Mouse (Mus musculus) thymus, postnatal 0 days (tissue): ENCODE data around the gene Bst2. TPM values are rescaled to one million over a fixed set of nuclear protein-coding genes. Genes with fewer than 3 reads are reported as not detected.
"Not testable (repeated sequence)": the region's sequence is repeated elsewhere in the genome, so short reads cannot be mapped to it uniquely, and the experiment has no call there.

Source experiments
- DNase-seq: peaks from one replicate; pipeline ENCODE4 v3.0.0-alpha.2; 2015; ENCODE audit warnings: low spot score
- polyA plus RNA-seq: library from polyadenylated mRNA; unstranded; fragments of >200 nt; fragmentation: Nextera tagmentation; extraction: Ambion mirVana; gene quantifications from 2 replicates; pipeline ENCODE4 v1.2.1, GENCODE M21; 2015

Gene Bst2
- polyA plus RNA-seq, 1 experiment from 2014 or later: 158 TPM

DNA sequence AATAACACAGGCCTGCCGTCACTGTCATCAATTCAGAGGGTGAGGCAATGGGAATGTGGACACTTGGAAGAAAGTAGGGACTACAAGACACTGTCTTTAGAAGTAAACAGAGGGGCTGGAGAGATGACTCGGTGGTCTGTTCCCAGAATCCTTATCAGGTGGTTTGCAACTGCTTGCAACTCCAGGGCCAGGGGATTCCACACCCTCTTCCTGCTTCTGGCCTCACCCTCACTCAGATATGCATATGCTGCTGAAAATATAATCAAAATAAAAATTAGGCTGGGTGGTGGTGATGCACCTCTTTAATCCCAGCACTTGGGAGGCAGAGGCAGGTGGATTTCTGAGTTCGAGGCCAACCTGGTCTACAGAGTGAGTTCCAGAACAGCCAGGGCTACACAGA, 22.8 kb upstream of the Bst2 start:
- DNase-seq: no peak

DNA sequence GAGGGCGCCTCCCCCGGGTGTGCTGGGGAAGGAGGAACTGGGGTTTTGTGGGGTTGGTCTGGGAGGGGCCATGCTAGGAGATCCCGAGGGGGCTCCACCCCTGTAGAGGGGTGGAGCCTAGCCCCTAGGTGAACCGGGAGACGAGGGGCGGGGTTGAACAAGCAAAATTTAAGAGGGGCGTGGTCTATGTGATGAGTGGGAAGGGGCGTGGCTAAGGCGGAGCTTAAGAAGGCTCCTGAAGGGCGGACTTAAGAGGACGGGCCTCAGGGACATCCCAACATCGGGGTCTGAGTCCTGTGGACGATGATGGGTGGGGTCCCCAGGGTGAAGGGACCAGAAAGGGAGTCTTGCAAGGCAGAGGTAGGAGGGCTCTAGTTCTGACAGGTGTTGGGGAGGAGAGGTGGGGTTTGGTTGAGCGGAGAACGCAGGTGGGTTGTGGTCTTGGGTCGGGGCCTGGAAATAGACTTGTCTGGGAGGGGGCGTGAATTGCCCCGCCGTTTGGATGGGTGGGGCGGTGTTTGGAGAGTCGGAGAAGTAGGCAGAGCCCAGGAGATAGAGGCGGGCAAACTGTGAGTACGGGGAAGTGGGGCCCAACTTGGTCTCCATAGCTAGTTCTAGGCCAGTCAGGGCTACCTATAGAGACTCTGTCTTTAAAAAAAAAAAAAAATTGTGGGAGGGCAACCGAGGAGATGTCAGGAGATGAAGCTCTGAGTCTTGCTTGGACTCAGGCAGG, 21.9 kb upstream of the Bst2 start:
- peak; percentile 95 for DNase-seq

DNA sequence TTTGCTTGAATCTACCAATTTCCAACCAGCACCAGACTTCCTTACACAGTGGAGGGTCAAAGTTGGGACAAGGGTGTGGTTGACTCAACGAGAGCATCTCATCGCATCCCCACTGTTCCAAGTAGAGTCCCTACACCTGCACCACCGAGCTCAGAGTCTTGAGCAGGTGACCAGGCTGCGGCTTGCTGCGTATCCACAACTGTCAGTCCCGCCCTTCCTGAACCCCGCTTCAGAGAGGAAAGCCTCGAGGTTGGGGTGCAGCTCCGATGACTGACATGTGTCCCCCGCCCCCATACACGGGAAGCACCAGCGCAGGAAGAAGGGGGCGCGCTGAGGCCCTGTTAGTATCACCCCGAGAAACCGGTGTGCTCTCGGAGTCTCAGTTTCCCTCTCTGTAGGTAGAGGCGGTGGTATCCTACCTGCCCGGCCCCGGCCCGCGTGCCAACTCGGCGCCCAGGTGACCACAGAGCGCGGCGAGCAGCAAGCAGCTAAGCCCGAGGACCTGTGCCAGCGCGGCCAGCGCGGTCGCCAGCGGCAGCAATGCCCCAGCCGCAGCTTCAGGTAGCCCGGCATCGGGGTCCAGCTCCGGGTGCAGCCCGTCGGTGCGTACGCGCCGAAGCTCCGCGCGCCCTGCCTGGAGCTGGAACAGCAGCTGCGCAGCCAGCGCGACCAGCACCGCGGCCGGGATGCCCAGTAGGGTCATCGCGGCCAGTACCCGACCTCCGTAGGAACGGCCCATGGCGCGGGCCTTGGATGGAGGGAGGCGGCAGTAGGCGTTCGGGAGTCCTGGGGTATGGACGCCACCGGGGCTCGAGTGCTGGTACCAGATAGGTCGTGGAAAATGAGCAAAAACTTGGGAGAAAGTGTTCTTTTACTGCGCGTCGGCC, 21.1 kb upstream of the Bst2 start, which contains the start of gene Tmem221:
Gene Tmem221, minus strand, starts transcription at position 801 of the 887 bp plus-strand sequence.
- peak; percentile 85 for DNase-seq

DNA sequence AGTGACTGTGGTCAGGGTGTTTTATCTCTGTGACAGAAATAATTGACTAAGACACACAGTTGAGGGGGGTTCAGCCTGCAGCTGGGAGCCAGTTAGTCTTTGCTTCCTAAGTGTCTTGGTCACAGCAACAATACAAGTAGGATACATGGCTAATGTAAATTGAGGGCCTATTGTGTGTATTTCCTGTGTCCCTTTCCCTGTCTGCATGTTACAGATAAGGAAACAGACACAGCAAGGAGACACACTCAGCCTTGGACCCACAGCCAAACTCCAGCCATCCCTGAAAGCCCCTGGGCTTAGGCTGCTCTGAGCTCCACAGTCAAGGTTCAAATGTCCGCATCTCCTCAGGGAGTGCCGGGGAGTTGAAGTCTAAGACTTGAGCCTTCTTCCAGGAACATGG, 17.4 kb upstream of the Bst2 start:
- peak; percentile 1 for DNase-seq

DNA sequence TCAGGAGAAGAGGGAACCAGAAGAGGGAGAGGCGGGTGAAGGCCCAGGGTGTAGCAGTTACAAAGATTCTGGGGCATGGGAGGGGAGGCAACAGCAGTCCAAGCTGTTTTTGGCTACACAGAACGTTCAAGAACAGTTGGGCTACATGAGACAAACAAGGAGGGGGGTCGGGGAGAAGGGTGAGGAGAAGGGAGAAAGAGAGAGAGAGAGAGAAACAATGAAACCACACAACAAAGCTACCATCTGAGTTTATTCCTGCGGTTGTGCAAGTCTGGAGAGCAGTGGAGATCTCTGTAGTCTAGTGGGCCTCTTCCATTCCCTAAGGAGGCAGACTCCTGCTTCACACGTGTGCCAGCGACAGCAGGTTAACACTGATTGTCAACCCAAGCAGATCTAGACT, 16.7 kb upstream of the Bst2 start:
- DNase-seq: peak; percentile 1

DNA sequence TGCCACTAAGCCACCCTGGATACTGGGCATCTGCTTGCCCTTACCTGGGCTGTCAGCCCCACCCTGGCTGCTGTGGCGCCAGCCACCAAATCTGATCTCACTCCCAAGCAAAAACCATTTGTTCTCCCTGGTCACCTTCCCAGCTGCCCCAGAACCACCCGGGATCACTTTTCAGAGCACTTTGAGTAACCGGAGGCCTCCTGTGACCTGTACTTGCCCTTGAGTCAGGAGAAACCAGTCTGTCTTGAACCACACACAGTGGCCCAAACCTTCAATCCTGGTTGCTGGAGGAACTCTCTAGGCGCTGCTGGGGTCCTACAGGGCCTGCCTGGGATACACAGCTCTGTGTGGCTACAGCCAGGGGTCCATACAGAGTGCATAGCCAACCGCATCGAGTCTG, 15.5 kb upstream of the Bst2 start:
- DNase-seq: no peak

DNA sequence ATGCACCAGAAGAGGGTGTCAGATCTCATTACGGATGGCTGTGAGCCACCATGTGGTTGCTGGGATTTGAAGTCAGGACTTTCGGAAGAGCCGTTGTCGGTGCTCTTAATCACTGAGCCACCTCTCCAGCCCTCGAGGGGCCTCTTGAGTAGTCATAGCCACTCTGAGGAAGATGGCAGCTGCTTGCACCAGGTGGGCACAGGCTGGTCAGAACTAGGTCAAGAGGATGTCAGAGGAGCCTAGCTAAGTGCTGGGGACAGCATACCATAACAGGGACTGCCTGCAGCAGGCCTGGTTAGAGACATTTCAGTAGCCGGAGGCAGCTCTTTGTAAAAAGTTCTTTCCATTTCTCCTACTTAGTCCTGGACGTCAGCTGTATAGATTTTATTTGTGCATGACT, 13.5 kb upstream of the Bst2 start:
- peak; percentile 63 for DNase-seq

DNA sequence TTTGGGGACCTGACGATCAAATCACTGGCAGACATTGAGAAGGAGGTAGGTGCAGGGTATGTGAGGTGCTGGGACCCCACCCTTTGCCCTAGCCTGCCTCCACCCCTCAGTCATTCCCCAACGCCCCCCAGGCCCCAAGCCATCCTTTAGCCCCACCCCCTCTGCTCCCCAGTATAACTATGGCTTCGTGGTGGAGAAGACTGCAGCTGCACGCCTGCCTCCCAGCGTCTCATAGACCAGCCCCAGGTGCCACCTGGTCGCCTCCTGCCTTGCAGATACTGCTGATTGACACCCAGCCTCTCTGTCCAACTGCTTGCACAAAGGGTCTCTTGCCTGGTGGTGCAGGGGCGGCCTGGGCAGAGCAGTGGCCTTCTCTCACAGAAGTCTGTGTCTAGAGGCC, 10.3 kb upstream of the Bst2 start:
- peak; percentile 75 for DNase-seq

DNA sequence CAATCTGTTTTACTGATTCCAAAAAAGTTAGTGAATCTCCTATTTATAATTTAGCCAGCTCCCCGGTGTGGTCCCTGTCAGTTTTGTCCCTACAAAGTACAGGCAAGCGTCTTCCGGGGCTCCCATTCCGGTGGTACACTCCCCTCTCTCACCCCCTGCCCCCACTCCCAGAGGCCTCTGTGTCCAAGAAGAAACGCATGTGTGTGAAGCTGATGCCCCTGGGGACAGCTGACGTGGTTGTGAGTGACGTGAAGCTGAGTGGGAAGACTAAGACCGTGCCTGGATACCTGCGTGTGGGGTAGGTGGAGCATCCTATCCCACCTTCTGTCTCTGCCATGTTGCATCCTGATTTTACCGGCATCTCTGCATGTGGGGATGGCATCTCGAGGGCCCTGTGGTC, 7.8 kb upstream of the Bst2 start:
- no peak for DNase-seq

DNA sequence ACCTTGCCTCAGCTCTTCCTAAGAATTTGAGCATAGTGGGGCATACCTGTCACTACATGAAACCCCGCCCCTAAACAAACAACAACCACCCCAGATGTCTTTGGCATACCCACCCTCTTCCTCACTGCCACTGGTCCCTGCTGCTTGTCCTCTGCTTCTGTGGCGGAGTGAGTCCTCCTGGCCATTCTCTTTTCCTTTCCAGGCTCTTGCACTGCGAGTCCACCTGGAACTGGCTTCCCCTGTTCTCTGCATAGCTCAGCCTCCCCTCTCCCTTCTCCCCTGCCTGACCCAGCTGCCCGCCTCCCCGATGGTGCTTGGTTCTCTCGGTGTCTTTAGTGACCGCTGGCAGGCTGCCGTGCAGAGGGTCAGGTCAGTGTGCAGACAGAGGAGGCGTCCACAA, 6.5 kb upstream of the Bst2 start:
- no peak for DNase-seq

DNA sequence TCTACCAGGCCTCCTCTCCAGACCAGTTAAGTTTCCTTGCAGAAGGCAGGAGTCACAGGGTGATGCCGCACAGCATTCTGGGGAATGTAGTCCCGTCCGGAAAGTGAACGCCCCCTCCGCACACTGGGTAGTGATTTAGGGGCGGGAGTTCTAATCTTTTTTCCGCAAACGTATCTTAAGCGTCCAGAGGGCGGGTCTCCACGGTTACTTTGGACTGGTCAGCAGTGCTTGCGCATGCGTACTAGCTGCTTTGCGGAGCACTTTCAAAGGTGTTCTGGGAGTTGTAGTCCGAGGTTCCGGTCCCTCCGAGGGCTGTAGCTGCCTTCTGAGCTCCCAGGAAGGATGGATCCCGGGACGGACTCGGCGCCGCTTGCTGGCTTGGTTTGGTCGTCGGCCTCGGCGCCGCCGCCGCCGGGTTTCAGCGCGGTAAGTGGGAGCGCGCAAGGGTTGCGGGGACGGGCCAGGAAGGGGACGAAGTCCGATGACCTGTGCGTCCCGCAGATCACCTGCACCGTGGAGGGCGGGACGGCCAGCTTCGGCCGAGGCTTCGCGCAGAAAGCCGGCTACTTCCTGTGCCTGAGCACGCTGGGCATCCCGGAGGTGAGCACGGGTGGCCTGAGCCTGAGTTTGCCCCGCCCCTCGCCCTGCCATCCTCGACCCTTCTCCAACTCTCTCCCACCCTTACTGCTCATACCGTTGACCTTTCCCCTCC, 5.5 kb upstream of the Bst2 start, which contains the start of gene Mvb12a:
Gene Mvb12a, plus strand, starts transcription at position 291 of the 712 bp plus-strand sequence.
- DNase-seq: peak; percentile 92

DNA sequence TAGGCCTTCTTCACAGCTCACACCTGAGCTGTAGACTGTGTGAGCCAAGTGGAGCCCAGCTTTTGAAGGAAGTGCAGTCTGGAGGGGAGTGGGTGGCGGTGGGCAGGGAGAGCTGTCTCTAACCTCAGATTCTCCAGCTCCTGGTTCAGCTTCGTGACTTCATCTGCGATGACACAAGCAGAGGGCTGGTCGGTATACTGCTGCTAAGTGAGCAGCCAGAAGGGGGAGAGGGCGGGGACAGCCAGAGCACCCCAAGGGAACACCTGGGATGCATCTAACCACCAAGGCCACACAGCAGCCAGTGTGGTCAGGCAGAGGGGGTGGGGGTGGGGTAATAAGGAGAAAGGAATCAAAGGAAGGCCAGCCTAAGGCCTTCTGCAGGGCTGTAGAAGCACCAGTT, 1.6 kb downstream of the Bst2 start:
- peak; percentile 65 for DNase-seq

DNA sequence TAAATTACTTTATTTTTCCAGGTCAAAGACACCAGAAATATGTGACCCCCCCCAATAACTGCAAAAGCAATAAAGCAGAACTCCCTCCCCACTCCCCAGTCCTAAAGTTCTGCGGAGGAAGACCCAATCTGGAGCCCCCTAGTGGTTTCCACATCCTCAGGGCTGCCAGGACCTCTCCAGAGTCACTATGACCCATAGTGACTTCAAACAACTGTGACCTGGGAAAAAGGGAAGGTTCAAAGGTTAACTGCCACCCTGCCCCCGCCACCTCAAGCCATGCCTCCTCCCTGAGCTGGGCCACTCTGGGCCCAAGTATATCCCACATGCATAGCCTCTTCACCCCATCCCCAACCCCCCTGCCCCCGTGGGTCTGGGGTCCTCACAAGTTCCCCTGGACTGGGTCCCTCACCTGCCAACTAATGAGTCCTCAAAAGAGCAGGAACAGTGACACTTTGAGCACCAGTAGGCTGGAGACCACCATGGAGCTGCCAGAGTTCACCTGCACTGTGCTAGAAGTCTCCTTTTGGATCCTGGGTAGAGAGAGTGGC, 2.9 kb downstream of the Bst2 start:
- DNase-seq: no peak

DNA sequence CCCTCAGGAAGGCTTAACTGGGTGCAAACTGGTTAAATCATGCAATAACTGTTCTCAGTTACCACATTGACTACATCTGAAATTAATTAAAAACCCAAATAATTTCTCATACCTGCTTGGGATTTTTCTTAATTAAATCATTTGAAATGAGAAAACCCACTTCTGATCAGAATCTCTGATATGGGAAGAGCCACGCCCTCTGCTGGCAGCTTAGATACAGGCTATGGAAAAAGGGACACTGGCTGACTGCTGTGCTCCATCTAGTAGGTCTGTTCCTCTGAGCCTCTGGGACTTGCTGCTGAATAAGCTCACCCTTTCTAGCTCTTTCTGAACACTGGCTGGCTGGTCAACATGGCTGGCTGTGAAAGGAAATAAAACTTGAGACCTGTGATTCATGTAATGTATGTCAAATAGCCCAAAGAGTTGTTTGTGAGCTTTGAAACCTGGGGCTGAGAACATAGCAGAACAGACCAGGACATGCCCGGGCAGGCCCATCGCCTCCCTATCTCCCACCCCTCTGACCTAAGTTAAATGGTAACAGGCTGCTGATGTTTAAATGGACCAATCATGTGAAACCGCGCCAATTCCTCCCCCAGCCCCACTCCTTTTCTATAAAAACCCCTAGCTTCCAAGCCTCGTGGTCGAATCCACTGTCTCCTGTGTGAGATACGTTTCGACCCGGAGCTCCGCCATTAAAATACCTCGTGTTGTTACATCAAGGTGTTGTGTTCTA, 6.4 kb downstream of the Bst2 start:
- not testable (repeated sequence) for DNase-seq

DNA sequence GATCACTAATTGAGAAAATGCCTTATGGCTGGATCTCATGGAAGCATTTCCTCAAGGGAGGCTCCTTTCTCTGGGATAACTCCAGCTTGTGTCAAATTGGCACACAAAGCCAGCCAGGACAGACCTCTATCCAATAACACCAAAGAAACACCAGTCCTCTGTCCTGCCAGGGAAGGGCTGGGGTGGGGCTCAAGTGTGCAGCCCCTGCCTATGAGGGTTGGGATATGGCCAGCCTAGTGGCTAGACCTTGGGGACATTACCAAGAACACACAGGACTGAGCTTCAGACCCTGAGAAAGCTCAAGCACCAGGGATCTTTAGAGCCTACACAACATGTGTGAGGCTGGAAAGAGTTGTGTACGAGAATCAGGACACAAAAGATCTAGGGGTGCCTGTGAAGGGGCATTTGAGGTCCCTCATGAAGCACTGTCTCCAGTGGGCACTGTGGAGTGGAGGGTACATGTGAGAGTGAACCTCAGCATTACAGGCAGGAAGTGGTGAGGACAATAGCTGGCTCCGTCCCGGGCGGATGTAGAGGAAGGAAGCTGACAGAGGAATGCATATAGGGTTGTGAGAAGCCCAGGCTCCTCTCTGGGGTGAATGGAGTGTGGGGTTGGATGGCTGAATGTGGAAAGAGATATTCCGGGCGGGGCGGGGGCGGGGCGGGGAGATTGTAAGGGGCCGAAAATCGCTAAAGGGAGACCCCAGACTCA, 8.7 kb downstream of the Bst2 start:
- peak; percentile 77 for DNase-seq

DNA sequence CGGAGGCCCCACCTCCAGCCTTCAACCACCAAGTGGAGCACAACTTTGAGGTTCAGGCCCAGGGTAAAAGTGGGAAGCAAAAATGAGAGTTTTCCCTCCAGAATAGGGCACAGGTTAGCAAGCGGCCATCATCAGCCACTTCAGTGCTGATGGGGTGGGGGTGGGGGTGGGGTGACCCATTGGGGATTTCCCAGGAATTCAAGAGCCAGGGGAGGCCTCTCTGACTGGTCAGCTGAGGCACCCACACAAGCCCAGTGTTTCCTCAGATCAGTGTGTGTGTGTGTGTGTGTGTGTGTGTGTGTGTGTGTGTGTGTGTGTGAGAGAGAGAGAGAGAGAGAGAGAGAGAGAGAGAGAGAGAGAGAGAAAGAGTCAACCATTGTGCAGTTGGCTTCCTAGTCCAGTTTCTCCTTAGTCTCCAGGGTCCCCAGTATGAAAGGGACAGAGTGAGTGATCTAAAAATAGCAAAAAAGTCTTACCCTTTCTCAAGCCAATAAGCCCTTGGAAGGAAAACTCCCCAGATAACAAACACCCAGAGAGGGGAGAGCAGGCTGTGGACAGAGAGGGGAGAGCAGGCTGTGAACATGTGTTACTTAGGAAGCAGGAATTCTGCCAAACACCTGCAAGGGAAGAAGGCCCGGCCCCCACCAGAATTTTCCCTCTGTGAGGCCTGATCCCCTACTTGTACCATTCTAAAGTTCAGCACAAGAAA, 9.9 kb downstream of the Bst2 start:
- no peak for DNase-seq

DNA sequence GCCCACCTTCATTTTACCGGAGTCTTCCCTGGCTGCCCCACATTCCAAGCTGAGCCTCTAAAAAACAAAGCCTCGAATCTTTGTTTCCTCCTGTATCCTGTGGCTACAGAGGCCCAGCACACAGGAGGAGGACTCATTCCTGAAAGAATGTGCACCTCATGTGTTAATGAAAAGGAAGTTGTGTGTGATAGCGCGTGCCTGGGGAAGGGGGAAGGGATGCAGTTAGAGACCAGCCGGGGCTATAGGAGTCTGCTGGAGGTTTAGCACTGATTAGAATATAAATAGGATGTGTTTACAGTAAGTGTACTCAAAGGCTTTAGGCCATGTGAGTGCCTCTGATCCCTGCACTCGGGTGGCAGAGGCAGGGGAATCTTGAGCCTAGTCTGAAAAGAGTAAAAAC, 11.0 kb downstream of the Bst2 start:
- DNase-seq: no peak

DNA sequence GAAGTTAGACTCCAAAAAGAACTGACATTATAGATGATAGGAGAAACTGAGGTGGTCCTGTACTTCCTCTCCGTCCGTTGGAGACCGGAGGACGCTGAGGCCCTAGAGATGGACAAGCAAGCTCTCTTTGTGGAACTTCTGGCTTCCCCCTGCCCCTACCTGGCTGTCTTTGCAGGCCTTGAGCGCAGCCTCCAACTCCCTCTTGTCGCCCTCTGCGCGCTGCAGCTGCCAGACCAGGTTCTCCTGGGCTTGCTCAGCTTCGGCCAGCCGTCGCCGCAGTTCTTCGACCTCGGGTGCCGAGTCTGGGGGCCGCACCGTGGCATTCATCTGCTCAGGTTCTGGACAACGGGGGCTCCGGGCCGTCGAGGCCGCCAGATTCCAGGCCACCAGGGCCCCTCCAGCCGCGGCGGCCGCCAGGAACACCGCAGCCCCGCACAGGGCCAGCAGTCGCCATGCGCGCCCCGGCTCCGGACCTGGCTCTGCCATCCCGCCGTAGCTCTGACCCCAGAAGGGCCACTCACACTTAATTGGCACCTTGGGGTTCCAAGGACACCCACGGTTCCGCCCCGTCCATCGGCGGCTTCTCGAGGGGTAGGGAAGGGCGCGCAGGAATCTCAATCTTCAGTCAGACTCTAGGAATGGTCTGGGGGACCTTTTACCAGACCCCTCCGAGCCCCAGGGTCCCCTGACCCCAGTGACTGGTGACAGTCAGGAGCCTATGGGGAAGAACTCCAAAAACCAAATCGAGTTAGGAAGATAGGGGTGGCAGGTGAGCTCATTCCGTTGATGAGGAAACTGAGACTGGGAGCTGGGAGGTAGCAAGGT, 11.8 kb downstream of the Bst2 start, which contains the start of gene Ccdc194:
Gene Ccdc194, minus strand, starts transcription at position 486 of the 825 bp plus-strand sequence.
- DNase-seq: no peak
